Mouse (Mus musculus) limb, embryonic 13.5 days (tissue): ENCODE data around the gene Med27. TPM values are rescaled to one million over a fixed set of nuclear protein-coding genes. Genes with fewer than 3 reads are reported as not detected.
A peak's percentile ranks its signal among the peaks of the same experiment; 100 is the strongest.

Source experiments
- ATAC-seq: fragments of 200-750 bp; cut with Nextera tagmentation; 2 replicates; pipeline ENCODE4 v1.8.0; 2017; ENCODE audit warnings: low read depth, moderate number of reproducible peaks, moderate TSS enrichment; ENCODE audit not compliant: low FRiP score
- H3K27ac ChIP-seq: fragments of 300-500 bp; sonication (generic); 2 replicates; pipeline ENCODE4 v1.5.1; 2015; ENCODE audit warnings: inconsistent platforms, mild to moderate bottlenecking, moderate library complexity
- H3K27me3 ChIP-seq: fragments of 300-500 bp; sonication (generic); 2 replicates; pipeline ENCODE4 v1.6.1; 2015; ENCODE audit warnings: mild to moderate bottlenecking, inconsistent platforms
- H3K36me3 ChIP-seq: fragments of 300-500 bp; sonication (generic); 2 replicates; pipeline ENCODE4 v1.6.1; 2015; ENCODE audit warnings: inconsistent platforms, mild to moderate bottlenecking, moderate library complexity
- H3K4me1 ChIP-seq: fragments of 300-500 bp; sonication (generic); 2 replicates; pipeline ENCODE4 v1.6.1; 2015; ENCODE audit warnings: inconsistent platforms
- H3K4me2 ChIP-seq: fragments of 300-500 bp; sonication (generic); replicated peaks from 2 replicates; pipeline ENCODE4 v1.6.1; 2015; ENCODE audit warnings: inconsistent platforms, mild to moderate bottlenecking, moderate library complexity
- H3K4me3 ChIP-seq: fragments of 300-500 bp; sonication (generic); 2 replicates; pipeline ENCODE4 v1.5.1; 2015; ENCODE audit warnings: moderate library complexity, mild to moderate bottlenecking, inconsistent platforms
- H3K9ac ChIP-seq: fragments of 300-500 bp; sonication (generic); 2 replicates; pipeline ENCODE4 v1.6.1; 2015; ENCODE audit warnings: mild to moderate bottlenecking, inconsistent platforms
- H3K9me3 ChIP-seq: fragments of 300-500 bp; sonication (generic); 2 replicates; pipeline ENCODE4 v1.6.1; 2016; ENCODE audit warnings: inconsistent platforms
- WGBS: fragments of 180-500 bp; shearing (Covaris S2); methylation state at CpG from one replicate; pipeline ENCODE4 v1.1.7; 2015; 5-methylcytosine and 5-hydroxymethylcytosine counted together
- polyA plus RNA-seq: library from polyadenylated mRNA; unstranded; fragments of >200 nt; fragmentation: Nextera tagmentation; extraction: Ambion mirVana; gene quantifications from 2 replicates; pipeline ENCODE4 v1.2.1, GENCODE M21; 2015

Med27 gene
- polyA plus RNA-seq, 1 experiment from 2014 or later: 55.6 TPM

- no peak for ATAC-seq
- H3K4me2 ChIP-seq: no peak overlapping the region
- peaks cover 11% of the 10 kb centered on the region for H3K4me1 ChIP-seq
- H3K27ac ChIP-seq: no peak overlapping the region
- 81% methylated on average over 6 of the region's 6 CpGs for WGBS
- no peaks in the 10 kb centered on the region for H3K36me3 ChIP-seq
- H3K27me3 ChIP-seq: no peaks in the 10 kb centered on the region
- H3K4me3 ChIP-seq: no peak overlapping the region
- no peaks in the 10 kb centered on the region for H3K9me3 ChIP-seq
- H3K9ac ChIP-seq: no peak overlapping the region
Observed at GRCm38 (mm10) chr2:29463039-29463585, 116.5 kb downstream of the Med27 start.

DNA sequence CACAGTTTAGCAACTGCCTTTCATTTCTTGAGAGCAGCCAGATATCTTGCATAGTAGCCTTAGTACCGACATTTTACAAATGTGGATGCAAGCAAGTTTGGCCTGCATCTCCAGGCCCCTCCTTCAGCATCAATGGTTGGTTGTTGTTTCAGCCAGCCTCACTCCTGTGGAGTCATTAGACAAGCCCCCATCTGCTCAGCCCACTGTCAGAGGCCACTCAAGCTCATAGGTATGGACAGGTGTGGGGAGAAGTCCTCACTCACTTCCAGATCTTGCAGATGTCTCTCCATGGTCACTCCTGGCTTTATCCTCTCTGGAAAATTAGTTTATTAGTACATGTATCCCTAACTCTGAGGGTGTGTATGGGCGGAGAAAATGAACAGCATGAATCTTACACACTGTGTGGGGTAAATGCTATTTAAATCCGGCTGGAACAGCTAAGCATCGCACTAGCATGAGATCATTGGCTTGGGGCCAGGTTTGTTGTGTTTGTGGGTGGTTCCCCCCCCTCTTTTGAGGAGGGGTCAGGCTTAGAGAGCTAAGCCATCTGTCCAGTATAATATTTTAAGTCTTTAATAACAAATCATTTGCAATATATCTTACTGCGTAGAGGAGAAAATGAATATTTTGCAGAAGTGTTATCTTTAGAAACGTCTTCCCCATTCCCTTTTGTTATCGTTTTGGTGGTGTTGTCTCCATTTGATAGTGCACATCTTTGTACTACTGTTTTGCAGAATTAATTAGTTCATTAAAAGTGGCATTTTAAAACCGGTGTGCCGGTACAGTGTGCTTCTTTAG is 118.4 kb downstream of the Med27 start:
- ATAC-seq: no peak

GRCm38 (mm10) chr2:29465649-29466137 is 119.1 kb downstream of the Med27 start:
- Histone ChIP-seq H3K9me3 (no peaks in the 10 kb centered on the region), H3K4me3 (no peak overlapping the region), H3K36me3 (no peaks in the 10 kb centered on the region), H3K27me3 (no peaks in the 10 kb centered on the region), H3K4me2 (no peak overlapping the region), H3K4me1 (peaks cover 16% of the 10 kb centered on the region), H3K27ac (no peak overlapping the region), H3K9ac (no peak overlapping the region)
- no peak for ATAC-seq
- 72% methylated on average over 3 of the region's 3 CpGs for WGBS

More for the DNA sequence above, 118.4 kb downstream of the Med27 start:
- Histone ChIP-seq H3K36me3 (no peaks in the 10 kb centered on the region), H3K27me3 (no peaks in the 10 kb centered on the region), H3K4me1 (peaks cover 16% of the 10 kb centered on the region), H3K9me3 (no peaks in the 10 kb centered on the region), H3K4me2 (no peak overlapping the region), H3K27ac (no peak overlapping the region), H3K4me3 (no peak overlapping the region), H3K9ac (no peak overlapping the region)
- 72% methylated on average over 9 of the region's 9 CpGs for WGBS

DNA sequence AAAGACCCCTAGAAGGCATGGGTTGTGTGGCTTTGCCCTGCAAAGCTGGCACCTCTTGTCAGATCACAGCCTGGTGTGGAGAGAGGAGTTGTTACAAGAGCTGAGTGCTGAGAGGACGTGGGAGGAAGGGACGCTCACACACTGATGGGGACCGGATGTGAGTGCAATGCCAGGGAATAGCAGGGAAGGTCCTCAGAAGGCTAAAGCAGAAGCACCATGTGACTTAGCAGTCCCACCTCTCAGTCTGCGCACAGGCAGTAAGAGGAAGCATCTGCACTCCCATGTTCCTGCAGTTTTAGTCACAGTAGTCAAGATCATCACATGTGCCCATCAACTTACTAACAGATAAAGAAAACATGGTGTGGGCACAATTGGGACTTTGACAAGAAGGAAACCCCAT is 119.8 kb downstream of the Med27 start:
- H3K27me3 ChIP-seq: no peaks in the 10 kb centered on the region
- H3K36me3 ChIP-seq: no peaks in the 10 kb centered on the region
- H3K4me1 ChIP-seq: peaks cover 16% of the 10 kb centered on the region
- ATAC-seq: no peak
- no peak overlapping the region for H3K4me2 ChIP-seq
- H3K9ac ChIP-seq: no peak overlapping the region
- WGBS: 73% methylated on average over 4 of the region's 4 CpGs
- no peak overlapping the region for H3K4me3 ChIP-seq
- H3K9me3 ChIP-seq: no peaks in the 10 kb centered on the region
- H3K27ac ChIP-seq: no peak overlapping the region

GRCm38 (mm10) chr2:29468517-29468936 is 121.9 kb downstream of the Med27 start:
- Histone ChIP-seq H3K4me3 (no peak overlapping the region), H3K4me2 (no peak overlapping the region), H3K9ac (no peak overlapping the region), H3K27me3 (no peaks in the 10 kb centered on the region), H3K9me3 (no peaks in the 10 kb centered on the region), H3K4me1 (peaks cover 16% of the 10 kb centered on the region), H3K36me3 (no peaks in the 10 kb centered on the region), H3K27ac (no peak overlapping the region)
- 64% methylated on average over 15 of the region's 15 CpGs for WGBS
- ATAC-seq: no peak

- 87% methylated on average over 4 of the region's 4 CpGs for WGBS
- no peak overlapping the region for H3K4me3 ChIP-seq
- no peak overlapping the region for H3K27ac ChIP-seq
- 0 out of 2 replicates have a peak, but pooled peaks cover 6% of the 10 kb centered on the region for H3K4me1 ChIP-seq
- H3K9ac ChIP-seq: no peak overlapping the region
- no peak for ATAC-seq
- no peaks in the 10 kb centered on the region for H3K9me3 ChIP-seq
- H3K27me3 ChIP-seq: no peaks in the 10 kb centered on the region
- no peak overlapping the region for H3K4me2 ChIP-seq
- no peaks in the 10 kb centered on the region; the same call in 1 of the 2 replicates for H3K36me3 ChIP-seq
Observed at GRCm38 (mm10) chr2:29472952-29473437, 126.4 kb downstream of the Med27 start.

- Histone ChIP-seq H3K9me3 (no peaks in the 10 kb centered on the region), H3K4me1 (0 out of 2 replicates have a peak, but pooled peaks cover 2% of the 10 kb centered on the region), H3K27ac (no peak overlapping the region), H3K36me3 (no peaks in the 10 kb centered on the region; the same call in 1 of the 2 replicates), H3K4me2 (no peak overlapping the region), H3K9ac (no peak overlapping the region), H3K4me3 (no peak overlapping the region), H3K27me3 (no peaks in the 10 kb centered on the region)
- ATAC-seq: no peak
- WGBS: 56% methylated on average over 2 of the region's 2 CpGs
Observed at GRCm38 (mm10) chr2:29473907-29474306, 127.3 kb downstream of the Med27 start.

GRCm38 (mm10) chr2:29476702-29477101 is 130.1 kb downstream of the Med27 start:
- Histone ChIP-seq H3K9me3 (no peaks in the 10 kb centered on the region), H3K4me3 (no peak overlapping the region), H3K9ac (no peak overlapping the region), H3K27me3 (no peaks in the 10 kb centered on the region), H3K4me2 (no peak overlapping the region), H3K36me3 (no peaks in the 10 kb centered on the region; the same call in 1 of the 2 replicates), H3K4me1 (0 out of 2 replicates have a peak, but pooled peaks cover under 1% of the 10 kb centered on the region), H3K27ac (no peak overlapping the region)
- 97% methylated on average over 1 of the region's 1 CpGs for WGBS
- no peak for ATAC-seq

DNA sequence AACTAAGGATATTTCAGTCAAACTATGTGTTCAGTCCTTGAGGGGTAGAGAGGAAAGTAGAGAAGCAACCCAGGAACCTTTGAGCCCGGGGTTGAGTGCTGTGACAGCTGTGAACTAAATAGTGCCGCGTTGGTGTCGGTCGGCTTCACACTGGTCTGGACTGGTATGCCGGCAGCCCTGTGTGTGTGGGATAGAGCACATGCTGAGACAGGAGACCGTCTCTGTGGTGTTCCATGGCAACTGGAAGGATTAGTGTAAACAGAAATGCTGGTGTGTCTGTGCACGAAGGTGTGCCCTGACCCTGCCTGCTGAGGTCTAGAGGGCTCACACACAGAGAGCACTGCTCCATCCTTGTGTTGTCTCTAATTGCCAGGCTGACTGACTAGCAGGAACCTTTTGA is 135.2 kb downstream of the Med27 start:
- WGBS: 50% methylated on average over 8 of the region's 8 CpGs
- no peak overlapping the region for H3K9ac ChIP-seq
- peaks cover 31% of the 10 kb centered on the region for H3K4me1 ChIP-seq
- H3K36me3 ChIP-seq: no peaks in the 10 kb centered on the region
- no peak overlapping the region for H3K27ac ChIP-seq
- ATAC-seq: peak; percentile 66; the same call in 1 of the 2 replicates
- H3K4me2 ChIP-seq: no peak overlapping the region
- H3K9me3 ChIP-seq: no peaks in the 10 kb centered on the region
- H3K27me3 ChIP-seq: no peaks in the 10 kb centered on the region
- no peak overlapping the region for H3K4me3 ChIP-seq

DNA sequence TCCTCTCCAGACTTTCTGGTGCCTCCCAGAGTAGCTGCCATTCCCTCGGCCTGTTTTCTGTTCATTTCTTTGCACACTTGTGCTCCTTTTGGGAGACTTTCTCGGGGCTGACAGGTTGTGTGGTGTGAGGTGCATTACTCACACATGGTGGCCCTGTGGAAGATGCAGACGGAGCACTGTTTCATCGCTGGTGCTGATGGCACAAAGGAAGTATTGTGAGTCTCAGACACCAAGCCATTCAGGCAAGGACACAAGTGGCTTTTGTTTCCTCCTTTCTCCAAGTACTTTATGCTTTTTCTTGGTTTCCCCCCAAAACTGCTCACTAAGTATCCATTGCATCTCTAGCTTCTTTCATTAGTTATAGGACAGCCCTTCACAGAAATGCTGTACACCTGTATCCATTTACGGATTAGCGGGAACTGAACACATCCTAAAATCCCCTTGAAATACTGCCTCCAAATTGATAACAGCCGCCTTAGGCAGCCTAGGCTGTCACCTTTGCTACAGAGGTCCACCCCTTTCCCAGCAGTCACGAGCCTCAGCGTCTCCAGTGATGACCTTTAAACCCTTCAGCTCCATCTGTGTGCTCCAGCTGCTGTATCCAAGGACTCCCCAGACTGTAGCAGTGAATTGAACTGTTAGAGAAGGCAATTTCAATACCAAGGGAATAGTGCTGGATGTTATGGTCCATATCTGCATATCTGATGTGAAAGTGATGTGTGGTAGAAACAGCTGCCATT is 136.5 kb downstream of the Med27 start:
- 26% methylated on average over 9 of the region's 9 CpGs for WGBS
- Histone ChIP-seq H3K4me2 (no peak overlapping the region), H3K36me3 (no peaks in the 10 kb centered on the region), H3K9ac (no peak overlapping the region), H3K9me3 (no peaks in the 10 kb centered on the region), H3K4me1 (peaks cover 40% of the 10 kb centered on the region), H3K27ac (no peak overlapping the region), H3K4me3 (no peak overlapping the region), H3K27me3 (no peaks in the 10 kb centered on the region)
- ATAC-seq: no peak

DNA sequence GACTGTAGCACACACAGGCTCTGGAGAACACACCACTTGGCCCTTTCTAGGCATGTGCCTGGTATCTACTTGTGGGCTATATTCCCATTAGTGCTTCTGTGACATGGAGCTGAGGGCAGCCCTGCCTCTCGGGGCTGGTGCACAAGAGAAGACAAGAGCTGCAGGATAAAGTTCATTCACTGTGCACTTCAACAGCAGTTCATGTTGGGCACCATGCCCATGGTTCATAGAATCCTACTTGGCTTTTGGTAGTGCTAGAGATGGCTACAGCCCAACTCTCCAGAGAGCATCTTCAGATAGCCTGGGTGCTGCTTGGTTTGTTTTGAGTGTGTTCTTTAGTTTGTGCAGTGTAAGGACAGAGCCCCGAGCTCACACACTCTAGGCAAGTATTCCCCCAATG is 138.9 kb downstream of the Med27 start:
- no peaks in the 10 kb centered on the region for H3K27me3 ChIP-seq
- 86% methylated on average over 2 of the region's 2 CpGs for WGBS
- no peak overlapping the region for H3K27ac ChIP-seq
- H3K36me3 ChIP-seq: no peaks in the 10 kb centered on the region
- H3K4me3 ChIP-seq: no peak overlapping the region
- no peak overlapping the region for H3K4me2 ChIP-seq
- H3K9ac ChIP-seq: no peak overlapping the region
- H3K9me3 ChIP-seq: no peaks in the 10 kb centered on the region
- ATAC-seq: no peak
- H3K4me1 ChIP-seq: peaks cover 52% of the 10 kb centered on the region

GRCm38 (mm10) chr2:29486491-29486890 is 139.9 kb downstream of the Med27 start:
- no peak overlapping the region for H3K4me3 ChIP-seq
- ATAC-seq: no peak
- H3K27ac ChIP-seq: no peak overlapping the region
- no peaks in the 10 kb centered on the region for H3K36me3 ChIP-seq
- H3K27me3 ChIP-seq: no peaks in the 10 kb centered on the region
- no peak overlapping the region for H3K4me2 ChIP-seq
- WGBS: 27% methylated on average over 7 of the region's 7 CpGs
- H3K9ac ChIP-seq: no peak overlapping the region
- H3K9me3 ChIP-seq: no peaks in the 10 kb centered on the region
- peaks cover 52% of the 10 kb centered on the region for H3K4me1 ChIP-seq
